Mouse (Mus musculus) thymus, adult 2 months (tissue): ENCODE measurements around the gene Gjc2. TPM values are rescaled to one million over a fixed set of nuclear protein-coding genes. Genes with fewer than 3 reads are reported as not detected.
A peak's percentile ranks its signal among the peaks of the same experiment; 100 is the strongest.

Experiments
- DNase-seq: peaks from one replicate; pipeline ENCODE4 v3.0.0; 2021
- H3K27ac ChIP-seq: fragments of 200-500 bp; 2 replicates; pipeline ENCODE4 v1.5.1; 2012; ENCODE audit warnings: low read length, control low read depth; ENCODE audit not compliant: control insufficient read depth, insufficient read depth
- H3K27me3 ChIP-seq: fragments of 200-500 bp; 2 replicates; pipeline ENCODE4 v1.6.1; 2012; ENCODE audit warnings: mild to moderate bottlenecking, low read length, moderate library complexity, mixed read lengths; ENCODE audit not compliant: control insufficient read depth, insufficient read depth
- H3K36me3 ChIP-seq: fragments of 200-500 bp; 2 replicates; pipeline ENCODE4 v1.6.1; 2012; ENCODE audit warnings: mild to moderate bottlenecking, low read length, moderate library complexity; ENCODE audit not compliant: control insufficient read depth, insufficient read depth
- H3K4me1 ChIP-seq: fragments of 200-500 bp; replicated peaks from 2 replicates; pipeline ENCODE4 v1.6.1; 2012; ENCODE audit warnings: low read length; ENCODE audit not compliant: control insufficient read depth, insufficient read depth
- H3K4me3 ChIP-seq: fragments of 200-500 bp; 2 replicates; pipeline ENCODE4 v1.5.1; 2012; ENCODE audit warnings: mild to moderate bottlenecking, low read length, control low read depth, moderate library complexity; ENCODE audit not compliant: control insufficient read depth, insufficient read depth
- CTCF ChIP-seq: fragments of 200-500 bp; IDR thresholded peaks from 2 replicates; pipeline ENCODE4 v1.5.1; 2012; ENCODE audit warnings: mild to moderate bottlenecking, control low read depth, low read length, moderate library complexity, borderline replicate concordance; ENCODE audit not compliant: control insufficient read depth, poor library complexity, insufficient read depth; ENCODE audit errors: extremely low read depth
- POLR2A ChIP-seq: fragments of 200-500 bp; IDR thresholded peaks from 2 replicates; pipeline ENCODE4 v1.6.1; 2012; ENCODE audit warnings: mild to moderate bottlenecking, low read length, control low read depth, moderate library complexity; ENCODE audit not compliant: control insufficient read depth, poor library complexity, insufficient read depth; ENCODE audit errors: extremely low read depth
- WGBS: fragments of 180-500 bp; shearing (Covaris S2); methylation state at CpG from one replicate; pipeline ENCODE4 v1.1.7; 2018; 5-methylcytosine and 5-hydroxymethylcytosine counted together
- polyA plus RNA-seq: library from polyadenylated mRNA; depleted of rRNA; stranded (reverse); fragments of >200 nt; gene quantifications from 2 replicates; pipeline ENCODE4 v1.2.3, GENCODE M21; 2012

Gjc2 gene
- polyA plus RNA-seq, 1 experiment = 0.66 TPM

DNA sequence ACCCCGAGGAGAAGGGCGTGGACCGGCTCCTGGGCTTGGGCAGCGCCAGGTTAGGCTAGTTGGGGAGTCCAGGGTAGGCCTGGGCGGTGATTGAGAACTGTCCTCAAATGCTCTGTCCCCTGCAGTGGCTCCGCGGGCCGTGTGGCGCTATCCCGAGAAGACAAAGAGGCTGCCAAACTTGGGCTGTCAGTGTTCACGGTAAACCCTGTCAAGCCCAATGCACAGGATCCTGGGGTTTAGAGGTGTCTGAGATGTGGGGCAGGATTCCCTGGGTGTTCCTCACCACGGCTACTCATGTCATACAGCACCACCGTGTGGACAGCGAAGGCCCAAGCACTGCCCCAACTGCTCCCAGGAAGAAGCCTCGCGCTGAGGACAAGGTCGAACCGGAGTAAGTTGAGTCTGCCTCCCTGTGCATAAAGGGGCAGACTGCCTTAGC lies 26.0 kb upstream of the Gjc2 start:
- DNase-seq = peak; percentile 51
- Histone ChIP-seq H3K4me1 (peaks cover 19% of the 10 kb centered on the region), H3K27ac (no peak overlapping the region), H3K27me3 (no peaks in the 10 kb centered on the region), H3K4me3 (peak overlapping the region; percentile 70), H3K36me3 (peaks cover 14% of the 10 kb centered on the region)
- TF ChIP-seq CTCF = no peak
- WGBS = 30% methylated on average over 18 of the region's 18 CpGs

- DNase-seq = peak; percentile 90
- no peaks in the 10 kb centered on the region for H3K27me3 ChIP-seq
- peaks cover 19% of the 10 kb centered on the region for H3K4me1 ChIP-seq
- peak within 1 kb of the TSS; percentile 3; the same call in 1 of the 2 replicates for H3K27ac ChIP-seq
- H3K36me3 ChIP-seq = peaks cover 14% of the 10 kb centered on the region
- peak within 1 kb of the TSS; percentile 70 for H3K4me3 ChIP-seq
- under 1% methylated on average over 67 of the region's 67 CpGs for WGBS
- TF ChIP-seq POLR2A = peak; percentile 73
- TF ChIP-seq CTCF = no peak
Measured at GRCm38 (mm10) chr11:59208153-59208831, 25.3 kb upstream of the Gjc2 start, which contains the start of gene 2310033P09Rik. Gene 2310033P09Rik, plus strand, starts transcription at chr11:59208321.

- Histone ChIP-seq H3K27me3 (no peaks in the 10 kb centered on the region), H3K36me3 (no peaks in the 10 kb centered on the region), H3K27ac (peak within 1 kb of the TSS; percentile 45; the same call in 1 of the 2 replicates), H3K4me1 (peaks cover 13% of the 10 kb centered on the region), H3K4me3 (peak within 1 kb of the TSS; percentile 64)
- WGBS = 1% methylated on average over 63 of the region's 63 CpGs
- TF ChIP-seq CTCF = peak; percentile 36; the same call in 1 of the 2 replicates
- TF ChIP-seq POLR2A = peak; percentile 44
- peak; percentile 93 for DNase-seq
Measured at GRCm38 (mm10) chr11:59202081-59202995, 19.3 kb upstream of the Gjc2 start, which contains the start of gene Mrpl55. Gene Mrpl55, plus strand, starts transcription at chr11:59202486.

GRCm38 (mm10) chr11:59201216-59202002 lies 18.4 kb upstream of the Gjc2 start:
- no peaks in the 10 kb centered on the region for H3K36me3 ChIP-seq
- peak overlapping the region; percentile 45; the same call in 1 of the 2 replicates for H3K27ac ChIP-seq
- 18% methylated on average over 16 of the region's 16 CpGs for WGBS
- TF ChIP-seq CTCF = no peak
- TF ChIP-seq POLR2A = no peak
- DNase-seq = no peak
- peak overlapping the region; percentile 64 for H3K4me3 ChIP-seq
- H3K4me1 ChIP-seq = peaks cover 13% of the 10 kb centered on the region
- no peaks in the 10 kb centered on the region for H3K27me3 ChIP-seq

GRCm38 (mm10) chr11:59196230-59196629 lies 13.2 kb upstream of the Gjc2 start:
- TF ChIP-seq CTCF (no peak), POLR2A (no peak)
- H3K36me3 ChIP-seq = no peaks in the 10 kb centered on the region
- no peak for DNase-seq
- no peak overlapping the region for H3K4me3 ChIP-seq
- no peak overlapping the region for H3K27ac ChIP-seq
- H3K4me1 ChIP-seq = peaks cover 5% of the 10 kb centered on the region
- H3K27me3 ChIP-seq = no peaks in the 10 kb centered on the region

GRCm38 (mm10) chr11:59192059-59192386 lies 9.0 kb upstream of the Gjc2 start, which contains the start of gene Guk1:
Gene Guk1, minus strand, starts transcription at chr11:59192212.
- no peak for TF ChIP-seq CTCF
- no peak for TF ChIP-seq POLR2A
- DNase-seq = no peak
- Histone ChIP-seq H3K27ac (peak within 1 kb of the TSS; percentile 30; the same call in 1 of the 2 replicates), H3K4me1 (peaks cover 7% of the 10 kb centered on the region), H3K27me3 (no peaks in the 10 kb centered on the region), H3K36me3 (no peaks in the 10 kb centered on the region), H3K4me3 (peak within 1 kb of the TSS; percentile 71)
- WGBS = 5% methylated on average over 16 of the region's 16 CpGs
